Mouse (Mus musculus): ENCODE data around the gene Afmid.

The Afmid gene

GRCm38 (mm10) chr11:117848271-117848984 lies 22.7 kb downstream of the Afmid start:
- DNase-seq (ENCODE audit: low spot score in 2 of 2): peak in 1 of 2 experiments; percentile 48

- DNase-seq (ENCODE audit: low spot score in 2 of 2): peak; percentile 88 to 94
Observed at GRCm38 (mm10) chr11:117848985-117849671, 23.4 kb downstream of the Afmid start, which contains the start of gene Birc5. Birc5 (plus strand) TSS chr11:117849251.

GRCm38 (mm10) chr11:117852875-117853274 lies 27.2 kb downstream of the Afmid start:
- DNase-seq (ENCODE audit: low spot score in 2 of 2): no peak

GRCm38 (mm10) chr11:117854241-117854640 lies 28.5 kb downstream of the Afmid start:
- no peak for DNase-seq (ENCODE audit: low spot score in 2 of 2)

DNA sequence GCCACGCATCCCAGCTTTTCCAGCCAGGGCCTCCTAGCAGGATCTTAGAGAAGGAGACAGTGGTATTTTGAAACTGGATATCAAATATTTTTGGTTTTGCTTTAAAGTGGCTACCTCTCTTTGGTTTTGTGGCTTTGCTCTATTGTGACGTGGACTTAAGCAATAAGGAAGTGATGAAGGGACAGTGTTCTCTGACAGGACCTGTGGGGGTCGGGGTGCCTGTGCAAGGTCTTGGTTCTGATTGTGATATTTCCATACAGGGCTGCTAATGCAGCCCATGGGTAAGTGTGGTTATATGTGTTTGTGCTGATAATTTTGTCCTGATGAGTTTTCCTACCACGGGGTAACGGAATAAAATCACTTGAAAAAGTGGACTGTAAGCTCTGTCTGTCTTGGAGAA lies 29.6 kb downstream of the Afmid start:
- no peak for DNase-seq (ENCODE audit: low spot score in 2 of 2)

DNA sequence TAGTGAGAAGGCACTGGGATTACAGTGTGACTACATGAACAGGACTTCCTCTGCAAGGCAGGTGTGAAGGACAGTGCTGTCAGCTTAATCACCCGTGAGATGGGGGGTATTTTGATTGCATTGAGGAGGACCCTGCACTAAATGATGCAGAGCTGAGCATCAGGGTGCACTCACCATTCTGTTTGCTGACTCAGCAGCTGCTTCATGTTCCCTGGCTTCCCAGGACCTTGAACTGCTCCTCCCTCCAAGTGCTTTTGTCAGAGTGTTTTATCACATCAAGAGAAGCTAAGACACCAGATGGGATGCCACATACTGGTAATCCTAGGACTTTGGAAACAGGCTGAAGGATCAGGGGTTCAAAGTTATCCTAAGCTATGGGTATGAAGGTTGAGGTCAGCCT lies 30.3 kb downstream of the Afmid start:
- no peak for DNase-seq (ENCODE audit: low spot score in 2 of 2)

GRCm38 (mm10) chr11:117857462-117857861 lies 31.7 kb downstream of the Afmid start:
- DNase-seq (ENCODE audit: low spot score in 2 of 2): no peak

DNA sequence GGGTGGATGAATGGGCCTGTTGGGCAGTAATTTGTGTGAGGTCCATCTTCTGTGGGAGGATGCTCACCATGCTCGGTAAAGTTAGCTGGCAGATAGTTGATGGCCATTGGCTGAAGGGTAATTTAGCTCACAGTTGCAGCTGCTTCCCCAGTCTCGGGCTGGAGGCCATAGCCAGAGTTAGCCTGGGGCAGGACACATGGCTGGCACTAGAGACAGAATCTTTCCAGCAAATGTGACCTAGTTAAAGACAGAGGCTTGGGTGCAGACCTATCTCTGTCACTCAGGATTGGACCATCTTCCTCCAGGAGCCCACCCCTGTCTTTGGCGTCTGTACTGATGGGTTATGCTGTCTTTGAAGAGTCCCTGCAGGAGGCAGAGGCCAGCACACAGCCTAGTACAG lies 32.7 kb downstream of the Afmid start:
- no peak for DNase-seq (ENCODE audit: low spot score in 2 of 2)

GRCm38 (mm10) chr11:117860601-117861000 lies 34.9 kb downstream of the Afmid start, which contains the start of gene Tmem235:
Tmem235 (plus strand) TSS chr11:117860752.
- DNase-seq (ENCODE audit: low spot score in 2 of 2): no peak

DNA sequence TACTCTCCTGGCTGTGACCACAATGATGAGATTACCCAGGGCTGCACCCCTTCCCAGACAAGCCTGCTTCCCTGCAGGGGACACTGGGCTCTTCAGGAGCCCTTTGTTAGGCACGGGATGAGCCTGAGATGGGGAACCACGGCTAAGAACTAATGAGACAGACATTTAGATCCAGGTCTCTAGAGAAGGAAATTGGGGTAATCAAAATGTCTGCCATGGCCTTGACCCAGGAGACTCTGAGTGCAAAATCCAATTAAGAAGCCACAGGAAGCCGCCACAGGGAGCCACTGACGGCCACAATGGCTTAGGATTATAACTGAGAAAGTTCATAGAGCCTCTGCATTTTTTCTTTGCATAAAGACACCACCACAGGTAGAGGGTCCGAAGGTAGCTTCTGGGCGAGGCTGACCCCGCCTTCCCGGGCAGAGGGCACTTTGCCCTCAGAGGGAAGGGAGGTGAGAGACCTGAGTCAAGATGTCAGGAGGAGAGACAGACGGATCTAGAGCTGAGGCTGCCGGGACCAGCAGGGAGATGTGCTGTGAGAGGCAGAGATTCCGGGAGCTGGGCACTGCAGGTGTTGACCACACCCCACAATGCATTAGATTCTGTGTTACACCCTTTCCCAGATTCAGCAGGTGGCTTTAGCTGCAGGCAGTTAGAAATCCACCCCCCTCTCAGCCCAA lies 37.6 kb downstream of the Afmid start:
- DNase-seq (ENCODE audit: low spot score in 2 of 2): no peak

DNA sequence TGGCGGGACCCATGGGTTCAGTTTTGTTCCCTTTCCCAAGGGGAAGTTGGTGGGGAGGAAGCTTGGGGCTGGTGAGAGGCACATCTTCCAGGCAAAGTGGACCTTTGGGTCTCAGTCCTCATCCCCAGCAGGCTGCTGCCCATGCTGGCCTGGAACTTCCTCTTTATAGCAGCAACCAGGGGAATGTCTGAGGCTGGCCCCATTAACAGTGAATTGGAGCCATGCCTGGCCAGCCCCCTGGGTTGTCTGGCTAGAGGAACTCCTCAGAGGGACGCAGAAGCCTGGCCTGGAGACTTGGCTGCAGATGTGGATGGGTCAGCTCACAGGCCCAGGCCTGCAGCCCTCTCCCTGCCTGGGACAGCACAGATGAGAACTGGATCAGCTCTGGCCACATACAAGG lies 39.1 kb downstream of the Afmid start:
- DNase-seq (ENCODE audit: low spot score in 2 of 2): no peak

DNA sequence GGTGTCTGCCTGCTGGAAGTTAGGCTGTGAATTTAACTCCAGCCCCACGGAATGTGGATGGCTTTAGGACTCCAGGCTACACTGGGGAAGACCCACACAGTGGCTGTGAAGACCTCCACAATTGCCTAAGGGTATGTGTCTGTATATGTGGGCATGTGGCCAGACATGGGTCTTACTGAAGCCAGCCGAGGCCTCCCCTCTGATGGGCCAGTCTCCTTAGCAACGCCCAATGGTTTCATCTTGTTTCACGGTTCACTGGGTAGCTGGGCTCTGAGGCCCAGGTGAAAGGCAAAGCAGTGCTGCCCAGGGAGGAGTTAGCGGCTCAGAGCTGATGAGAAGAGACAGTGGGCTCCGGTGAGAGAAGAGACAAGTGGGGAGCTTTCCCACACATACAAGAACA lies 40.3 kb downstream of the Afmid start:
- no peak for DNase-seq (ENCODE audit: low spot score in 2 of 2)

DNA sequence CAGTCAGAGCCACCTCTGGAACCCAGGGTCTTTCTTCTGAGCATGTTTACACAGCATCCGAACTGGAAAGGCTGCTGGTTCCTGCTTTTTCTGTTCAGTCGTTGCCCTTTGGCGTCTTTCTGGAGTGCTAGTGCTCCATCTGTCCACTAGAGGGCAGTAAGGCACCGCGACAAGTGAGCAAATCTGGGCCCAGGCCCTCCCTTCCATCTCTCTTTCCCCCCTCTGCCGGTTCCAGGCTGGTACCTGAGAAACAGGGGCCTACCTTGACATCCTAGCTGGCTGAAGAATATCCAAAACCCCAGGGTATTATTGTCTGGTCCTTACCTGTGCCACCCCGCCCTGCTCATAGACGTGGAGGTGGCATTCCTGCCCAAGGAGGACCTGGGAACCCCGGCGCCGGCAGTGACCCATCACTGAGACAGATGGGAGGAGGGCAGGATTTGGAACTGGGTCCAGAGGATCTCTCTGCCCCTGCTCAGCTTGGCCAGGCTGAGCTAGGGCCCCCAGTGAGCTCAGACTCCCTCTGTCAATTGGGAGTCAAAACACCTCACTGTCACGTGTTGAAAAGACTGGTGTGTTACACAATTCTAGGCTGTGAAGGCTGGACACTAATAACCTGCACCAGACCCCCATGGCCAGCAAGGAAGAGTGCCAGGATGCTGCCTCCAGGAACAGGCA lies 45.1 kb downstream of the Afmid start:
- DNase-seq (ENCODE audit: low spot score in 2 of 2): peak in 1 of 2 experiments; percentile 85

- DNase-seq (ENCODE audit: low spot score in 2 of 2): no peak
Observed at GRCm38 (mm10) chr11:117871376-117871775, 45.7 kb downstream of the Afmid start.

DNA sequence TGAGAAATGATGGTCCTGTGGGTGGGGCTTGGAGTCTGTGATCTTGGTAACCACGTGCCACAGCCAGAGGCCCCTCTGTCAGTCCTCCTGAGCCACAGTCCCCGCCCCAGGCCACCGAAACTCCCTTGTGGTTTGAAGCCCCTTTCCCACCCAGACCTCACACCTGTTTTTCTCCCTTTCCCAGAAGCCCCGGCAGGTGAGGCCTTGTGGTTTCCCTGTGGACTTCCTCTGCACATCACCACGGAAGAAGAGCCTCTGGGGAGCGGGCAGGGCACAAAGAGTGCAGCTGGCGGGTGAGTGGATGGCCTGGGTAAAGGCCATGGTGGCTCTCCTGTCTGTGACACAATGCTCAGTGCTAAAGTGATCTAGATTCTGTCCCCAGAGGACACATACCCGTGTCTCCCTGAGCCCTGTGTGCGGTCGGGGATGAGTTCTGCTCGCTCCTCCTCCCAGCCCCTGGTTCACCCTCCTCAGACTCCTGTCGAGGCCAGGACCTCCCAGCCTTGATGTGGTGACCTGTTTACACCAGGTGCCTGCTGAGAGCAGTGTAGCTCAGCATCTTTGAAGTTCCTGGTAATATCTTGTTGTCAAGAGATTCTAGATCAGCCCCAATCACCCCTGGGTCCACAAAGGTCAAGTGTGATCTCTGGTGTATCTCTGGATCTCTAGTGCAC lies 46.3 kb downstream of the Afmid start:
- no peak for DNase-seq (ENCODE audit: low spot score in 2 of 2)

- peak in 1 of 2 experiments; percentile 81 for DNase-seq (ENCODE audit: low spot score in 2 of 2)
Observed at GRCm38 (mm10) chr11:117872861-117873608, 47.3 kb downstream of the Afmid start, which contains the start of gene Tha1. Tha1 (minus strand) TSS chr11:117873481.

- no peak for DNase-seq (ENCODE audit: low spot score in 2 of 2)
Observed at GRCm38 (mm10) chr11:117874419-117874818, 48.7 kb downstream of the Afmid start.

GRCm38 (mm10) chr11:117875681-117876080 lies 50.0 kb downstream of the Afmid start:
- DNase-seq (ENCODE audit: low spot score in 2 of 2): no peak

DNA sequence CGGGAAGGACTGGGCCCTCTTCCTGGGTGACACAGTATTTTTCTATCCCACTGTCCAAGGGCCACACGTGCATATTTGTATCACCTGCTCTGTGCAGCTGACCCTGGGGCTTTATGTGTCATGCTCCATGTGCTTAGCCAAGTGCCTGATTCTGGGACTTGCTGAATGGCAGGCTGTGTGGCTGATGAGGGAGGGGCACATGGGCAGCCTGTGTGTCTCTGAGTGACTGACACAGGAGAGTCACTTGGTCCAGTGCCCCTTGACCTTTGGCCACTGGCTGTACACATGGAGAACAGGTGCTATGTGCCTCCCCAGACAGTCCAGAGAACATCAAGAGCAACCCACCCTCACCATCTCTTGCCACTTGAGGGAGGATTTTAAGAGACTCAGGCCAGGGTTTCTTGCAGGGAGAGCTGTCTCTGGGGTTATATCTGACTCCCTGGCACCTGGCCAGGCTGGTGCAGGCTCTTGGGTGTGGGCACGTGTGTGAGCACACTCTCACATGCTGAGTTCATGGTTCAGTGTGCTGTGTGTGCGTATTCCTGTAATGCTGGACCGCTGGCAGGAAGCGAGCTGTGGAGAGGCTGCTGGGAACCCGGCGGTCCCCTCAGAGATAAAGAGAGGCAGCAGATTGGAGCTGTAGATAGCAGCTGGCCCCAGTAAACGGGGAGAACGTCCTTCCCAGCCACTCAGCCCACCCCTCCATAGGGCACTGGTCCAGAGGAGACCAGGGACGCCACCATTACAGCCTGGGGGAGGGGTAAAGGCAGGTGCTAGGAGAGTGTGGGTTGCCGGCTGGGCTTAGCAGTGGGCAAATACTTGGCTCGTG lies 52.4 kb downstream of the Afmid start:
- peak in 1 of 2 experiments; percentile 48 for DNase-seq (ENCODE audit: low spot score in 2 of 2)

DNA sequence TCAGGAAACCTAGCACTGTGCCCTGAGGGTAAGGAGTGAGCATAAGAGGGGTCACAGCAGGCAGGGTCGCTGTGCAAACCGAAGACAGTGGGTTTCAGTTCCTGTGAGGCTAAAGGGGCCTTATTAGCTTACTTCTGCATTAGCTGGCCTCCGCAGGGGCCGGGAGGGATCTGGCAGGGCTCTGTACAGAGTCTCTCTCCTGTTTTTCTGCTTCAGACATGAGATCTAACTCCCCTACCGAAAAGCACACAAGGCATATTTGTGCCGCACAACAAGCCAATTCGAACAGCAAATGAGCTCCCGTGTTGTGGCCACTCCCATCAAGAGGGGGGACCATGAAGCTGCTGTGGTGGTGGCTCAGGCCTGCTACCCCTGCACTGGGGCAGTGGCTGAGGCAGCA lies 53.2 kb downstream of the Afmid start:
- DNase-seq (ENCODE audit: low spot score in 2 of 2): peak in 1 of 2 experiments; percentile 31

Data from left cerebral cortex, adult 9 months (tissue).